Mouse (Mus musculus) embryonic facial prominence, embryonic 14.5 days (tissue): ENCODE results near the gene Efcab2. TPM values are rescaled to one million over a fixed set of nuclear protein-coding genes. Genes with fewer than 3 reads are reported as not detected.

Experiments
- ATAC-seq: fragments of 200-750 bp; cut with Nextera tagmentation; 2 replicates; pipeline ENCODE4 v1.8.0; 2017; ENCODE audit warnings: low read depth, moderate number of reproducible peaks, moderate TSS enrichment
- DNase-seq: peaks from one replicate; pipeline ENCODE4 v3.0.0-alpha.2; 2015; ENCODE audit warnings: low spot score
- H3K27ac ChIP-seq: fragments of 300-500 bp; sonication (generic); replicated peaks from 2 replicates; pipeline ENCODE4 v1.5.1; 2014; ENCODE audit warnings: low read depth, mild to moderate bottlenecking, low read length, moderate library complexity
- H3K27me3 ChIP-seq: fragments of 300-500 bp; sonication (generic); replicated peaks from 2 replicates; pipeline ENCODE4 v1.6.1; 2014; ENCODE audit warnings: low read length; ENCODE audit not compliant: control insufficient read depth, insufficient read depth
- H3K36me3 ChIP-seq: fragments of 300-500 bp; sonication (generic); 2 replicates; pipeline ENCODE4 v1.6.1; 2014; ENCODE audit warnings: low read length, mixed read lengths; ENCODE audit not compliant: control insufficient read depth, insufficient read depth
- H3K4me1 ChIP-seq: fragments of 300-500 bp; sonication (generic); 2 replicates; pipeline ENCODE4 v1.6.1; 2014; ENCODE audit warnings: antibody characterized with exemption, low read length; ENCODE audit not compliant: control insufficient read depth, insufficient read depth
- H3K4me2 ChIP-seq: fragments of 300-500 bp; sonication (generic); 2 replicates; pipeline ENCODE4 v1.6.1; 2014; ENCODE audit warnings: low read depth, mild to moderate bottlenecking, low read length, moderate library complexity, mixed read lengths
- H3K4me3 ChIP-seq: fragments of 300-500 bp; sonication (generic); 2 replicates; pipeline ENCODE4 v1.5.1; 2014; ENCODE audit warnings: low read depth, mild to moderate bottlenecking, low read length
- H3K9ac ChIP-seq: fragments of 300-500 bp; sonication (generic); 2 replicates; pipeline ENCODE4 v1.6.1; 2014; ENCODE audit warnings: low read depth, mild to moderate bottlenecking, low read length, moderate library complexity, mixed read lengths
- H3K9me3 ChIP-seq: fragments of 300-500 bp; sonication (generic); 2 replicates; pipeline ENCODE4 v1.6.1; 2016; ENCODE audit warnings: low read length; ENCODE audit not compliant: control insufficient read depth
- WGBS: fragments of 180-500 bp; shearing (Covaris S2); extraction: QIAGEN DNeasy Blood & Tissue Kit; methylation state at CpG from one replicate; pipeline ENCODE4 v1.1.7; 2014; 5-methylcytosine and 5-hydroxymethylcytosine counted together
- polyA plus RNA-seq: library from polyadenylated mRNA; unstranded; fragments of >200 nt; fragmentation: Nextera tagmentation; extraction: Ambion mirVana; gene quantifications from 2 replicates; pipeline ENCODE4 v1.2.1, GENCODE M21; 2014

Gene Efcab2
- polyA plus RNA-seq, 1 experiment from 2014 or later, result 6.7 TPM

DNA sequence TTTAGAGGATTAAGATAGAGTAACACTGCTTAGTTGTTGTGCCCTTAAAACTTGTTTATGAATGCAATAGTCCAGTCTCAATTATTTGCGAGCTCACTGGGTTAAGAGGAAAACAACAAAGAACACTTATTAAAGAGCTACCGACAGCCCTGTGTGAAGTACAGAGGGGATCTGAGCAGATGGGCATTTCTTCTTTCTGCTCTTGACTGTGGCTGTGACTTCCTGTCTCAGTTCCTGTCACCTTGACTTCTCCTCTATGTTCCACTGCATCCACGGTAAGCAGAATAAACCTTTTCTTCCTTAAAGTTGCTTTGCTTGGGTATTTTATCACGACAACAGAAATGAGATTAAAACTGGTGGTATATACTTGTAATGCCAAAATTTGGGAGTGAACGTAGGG lies 12.9 kb upstream of the Efcab2 start:
- H3K4me2 ChIP-seq, result no peak overlapping the region
- H3K27me3 ChIP-seq, result no peaks in the 10 kb centered on the region
- no peak overlapping the region for H3K27ac ChIP-seq
- no peak overlapping the region for H3K9ac ChIP-seq
- H3K36me3 ChIP-seq, result no peaks in the 10 kb centered on the region
- WGBS, result 73% methylated on average over 5 of the region's 5 CpGs
- no peak overlapping the region for H3K4me3 ChIP-seq
- no peaks in the 10 kb centered on the region for H3K9me3 ChIP-seq
- H3K4me1 ChIP-seq, result peaks cover 5% of the 10 kb centered on the region; the same call in 1 of the 2 replicates
- ATAC-seq (no peak), DNase-seq (no peak)

DNA sequence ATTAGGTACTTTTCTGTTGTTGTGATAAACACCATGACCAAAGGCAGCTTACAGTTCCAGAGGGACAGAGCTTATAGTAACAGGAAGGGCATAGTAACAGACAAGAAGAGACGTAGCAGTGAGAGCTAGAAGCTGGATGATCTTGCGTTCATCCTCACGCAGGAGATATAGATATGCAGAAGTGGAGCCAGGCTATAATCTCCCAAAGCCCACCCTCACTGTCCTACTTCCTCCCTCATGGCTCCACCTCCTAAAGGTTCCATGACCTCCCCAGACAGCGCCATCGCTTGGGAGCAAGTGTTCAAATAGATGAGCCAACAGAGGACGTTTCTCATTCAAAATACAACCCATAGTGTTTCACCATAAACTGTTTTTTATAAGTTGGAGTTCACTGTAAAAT lies 10.8 kb upstream of the Efcab2 start:
- Histone ChIP-seq H3K9ac (no peak overlapping the region), H3K27ac (no peak overlapping the region), H3K4me2 (no peak overlapping the region), H3K4me1 (peaks cover 5% of the 10 kb centered on the region; the same call in 1 of the 2 replicates), H3K9me3 (no peaks in the 10 kb centered on the region), H3K4me3 (no peak overlapping the region), H3K36me3 (no peaks in the 10 kb centered on the region), H3K27me3 (no peaks in the 10 kb centered on the region)
- ATAC-seq, result no peak
- DNase-seq, result no peak
- WGBS, result 91% methylated on average over 6 of the region's 6 CpGs

DNA sequence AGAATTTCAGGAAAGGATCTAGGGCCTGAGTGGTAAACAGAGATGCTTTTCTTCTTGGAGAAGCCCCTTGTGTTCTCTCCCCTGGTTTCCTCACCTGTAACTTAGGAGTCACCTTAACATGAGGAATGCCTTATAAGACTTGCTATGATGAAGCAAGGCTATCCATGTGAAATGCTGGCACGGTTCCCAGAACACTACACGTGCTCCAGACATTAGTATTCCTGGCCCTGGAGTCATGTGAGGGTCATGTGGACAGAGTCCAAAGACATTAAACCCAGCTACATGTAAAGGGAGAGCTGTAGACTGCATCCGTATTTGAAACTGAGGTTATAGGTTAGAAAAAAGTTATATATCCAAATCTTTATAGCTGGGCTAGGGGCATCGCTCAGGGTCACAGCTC lies 9.5 kb upstream of the Efcab2 start:
- Histone ChIP-seq H3K4me1 (peaks cover under 1% of the 10 kb centered on the region; the same call in 1 of the 2 replicates), H3K9ac (no peak overlapping the region), H3K4me3 (no peak overlapping the region), H3K9me3 (no peaks in the 10 kb centered on the region), H3K4me2 (no peak overlapping the region), H3K27me3 (no peaks in the 10 kb centered on the region), H3K36me3 (no peaks in the 10 kb centered on the region), H3K27ac (no peak overlapping the region)
- ATAC-seq, result no peak
- peak; percentile 62 for DNase-seq
- 58% methylated on average over 4 of the region's 4 CpGs for WGBS

DNA sequence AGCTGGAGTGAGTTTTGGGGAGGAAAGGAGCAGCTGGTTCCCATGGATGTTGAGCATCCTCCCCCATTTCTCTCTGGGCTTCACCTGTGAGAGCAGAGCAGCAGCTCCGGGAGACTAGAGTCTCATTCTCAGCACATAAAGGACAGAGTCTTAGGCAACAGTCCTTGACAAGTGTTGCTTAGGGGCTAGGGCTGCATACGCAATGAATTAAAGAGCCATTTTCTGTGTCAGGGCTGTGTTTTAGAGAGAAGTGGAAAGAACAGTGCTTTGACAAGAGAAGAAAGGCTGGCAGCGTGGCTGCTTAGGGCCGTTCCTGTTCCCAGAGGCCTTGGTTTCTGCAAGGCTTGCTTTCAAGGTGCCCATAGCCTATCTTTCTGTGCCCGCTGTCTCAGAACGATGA lies 6.0 kb upstream of the Efcab2 start:
- DNase-seq (no peak), ATAC-seq (no peak)
- H3K4me3 ChIP-seq, result no peak overlapping the region
- H3K9ac ChIP-seq, result no peak overlapping the region
- H3K27ac ChIP-seq, result no peak overlapping the region
- H3K27me3 ChIP-seq, result no peaks in the 10 kb centered on the region
- no peaks in the 10 kb centered on the region for H3K4me1 ChIP-seq
- H3K4me2 ChIP-seq, result no peak overlapping the region
- H3K9me3 ChIP-seq, result no peaks in the 10 kb centered on the region
- WGBS, result 66% methylated on average over 6 of the region's 6 CpGs
- no peaks in the 10 kb centered on the region for H3K36me3 ChIP-seq

DNA sequence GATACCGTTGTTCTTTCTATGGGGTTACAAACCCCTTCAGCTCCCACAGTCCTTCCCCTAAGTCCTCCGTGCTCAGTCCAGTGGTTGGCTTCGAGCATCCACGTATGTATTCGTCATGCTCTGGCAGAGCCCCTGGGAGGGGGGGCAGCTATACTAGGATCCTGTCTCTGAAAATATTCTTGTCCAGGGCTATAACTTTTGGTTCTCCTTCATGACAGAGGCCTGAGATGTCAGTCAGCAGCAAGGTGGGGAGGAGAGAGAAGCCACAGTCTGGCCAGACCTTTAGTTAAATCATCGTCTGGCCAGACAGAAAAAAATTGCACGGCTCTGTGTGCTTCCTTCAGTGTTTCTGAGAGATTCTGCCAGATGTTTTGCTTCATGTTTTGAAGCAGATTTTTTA lies 5.2 kb upstream of the Efcab2 start:
- H3K4me3 ChIP-seq, result no peak overlapping the region
- H3K36me3 ChIP-seq, result no peaks in the 10 kb centered on the region
- no peaks in the 10 kb centered on the region for H3K27me3 ChIP-seq
- H3K4me2 ChIP-seq, result peak overlapping the region; percentile 13; the same call in 1 of the 2 replicates
- no peak overlapping the region; the same call in 1 of the 2 replicates for H3K27ac ChIP-seq
- H3K4me1 ChIP-seq, result no peaks in the 10 kb centered on the region
- DNase-seq (peak; percentile 24), ATAC-seq (no peak)
- WGBS, result 43% methylated on average over 7 of the region's 7 CpGs
- H3K9me3 ChIP-seq, result no peaks in the 10 kb centered on the region
- no peak overlapping the region for H3K9ac ChIP-seq

DNA sequence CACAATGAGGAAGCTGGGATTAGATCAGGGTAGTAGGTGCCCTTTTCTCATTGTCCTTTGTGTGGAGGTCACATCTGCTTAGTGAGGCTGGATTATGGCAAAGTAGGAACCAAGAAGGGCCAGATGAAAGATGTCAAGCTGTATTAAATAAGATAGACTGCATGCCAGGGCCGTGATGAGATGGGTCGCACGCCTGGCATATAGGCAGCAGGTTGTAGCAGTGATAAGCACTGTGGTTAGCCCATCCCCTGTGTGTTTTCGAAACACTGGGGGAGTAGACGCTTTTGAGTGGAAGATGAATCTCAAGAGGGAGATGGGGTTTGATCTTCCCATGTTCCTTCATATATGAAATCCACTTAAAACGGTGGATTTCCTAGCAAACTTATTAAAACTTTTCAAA lies 3.9 kb upstream of the Efcab2 start:
- WGBS, result 89% methylated on average over 6 of the region's 6 CpGs

DNA sequence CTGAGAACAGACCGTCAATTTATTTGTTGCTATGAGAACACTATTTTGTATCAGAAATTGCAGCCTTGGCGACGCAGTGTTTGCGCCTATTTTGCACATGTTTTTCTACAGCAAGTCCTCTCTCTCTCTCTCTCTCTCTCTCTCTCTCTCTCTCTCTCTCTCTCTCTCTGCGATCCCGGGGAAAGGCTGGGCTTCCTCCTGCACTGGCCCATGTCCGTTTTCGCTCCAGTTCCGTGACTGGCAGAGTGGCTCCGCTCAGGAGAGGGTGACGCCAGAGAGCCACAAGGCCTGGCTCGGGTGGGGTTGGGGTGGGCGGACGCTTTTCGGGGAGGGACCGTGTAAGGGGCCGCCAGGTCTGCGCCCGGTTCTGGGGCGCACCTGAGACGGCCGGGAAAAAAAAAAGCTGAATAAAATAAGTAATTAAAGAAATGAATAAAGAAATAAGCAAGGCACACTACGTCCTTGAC lies 407 bp upstream of the Efcab2 start:
- DNase-seq, result peak; percentile 92
- Histone ChIP-seq H3K4me1 (no peaks in the 10 kb centered on the region), H3K4me2 (peak overlapping the region; percentile 69), H3K36me3 (no peaks in the 10 kb centered on the region), H3K27ac (peak overlapping the region; percentile 100), H3K9ac (peak overlapping the region; percentile 98), H3K4me3 (peak overlapping the region; percentile 79), H3K9me3 (no peaks in the 10 kb centered on the region), H3K27me3 (no peaks in the 10 kb centered on the region)
- ATAC-seq, result peak; percentile 82
- WGBS, result under 1% methylated on average over 23 of the region's 23 CpGs

More for the DNA sequence above, 3.9 kb upstream of the Efcab2 start:
- no peak for ATAC-seq
- Histone ChIP-seq H3K4me2 (no peak overlapping the region), H3K27ac (no peak overlapping the region), H3K9me3 (no peaks in the 10 kb centered on the region), H3K4me3 (no peak overlapping the region), H3K36me3 (no peaks in the 10 kb centered on the region), H3K4me1 (no peaks in the 10 kb centered on the region), H3K27me3 (no peaks in the 10 kb centered on the region), H3K9ac (no peak overlapping the region)
- no peak for DNase-seq

DNA sequence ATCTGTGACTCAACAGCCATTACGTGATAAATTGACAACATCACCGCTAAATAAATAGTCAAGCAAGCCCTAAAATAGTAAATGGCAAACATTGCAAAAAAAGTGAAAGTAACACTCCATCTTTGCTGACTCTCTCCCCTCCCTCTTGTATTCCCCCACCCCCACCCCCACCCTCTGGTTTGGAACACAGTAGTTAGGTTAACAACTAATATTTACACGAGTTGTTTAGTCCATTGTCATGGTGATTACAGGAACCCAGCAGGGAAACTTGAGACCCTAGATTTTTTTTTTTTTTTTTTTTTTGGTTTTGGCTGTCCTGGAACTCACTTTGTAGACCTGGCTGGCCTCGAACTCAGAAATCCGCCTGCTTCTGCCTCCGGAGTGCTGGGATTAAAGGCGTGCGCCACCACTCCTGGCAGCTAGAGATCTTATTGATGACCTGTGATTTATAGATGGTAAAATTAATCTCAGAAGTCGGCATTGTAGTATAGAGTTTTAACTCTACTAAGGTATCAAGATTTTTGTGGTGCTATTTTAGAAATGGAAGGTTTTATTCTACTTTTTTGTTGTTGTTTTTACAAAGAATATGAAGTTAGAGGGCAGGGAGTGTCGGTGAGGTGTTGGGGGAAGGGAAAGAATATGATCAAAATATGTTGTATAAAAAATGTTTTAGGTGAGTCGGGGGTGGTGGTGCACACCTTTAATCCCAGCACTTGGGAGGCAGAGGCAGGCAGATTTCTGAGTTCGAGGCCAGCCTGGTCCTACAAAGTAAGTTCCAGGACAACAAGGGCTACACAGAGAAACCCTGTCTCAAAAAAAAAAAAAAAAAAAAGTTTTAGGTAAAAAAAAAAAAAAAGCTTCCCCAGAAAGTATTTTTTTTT lies 1.1 kb downstream of the Efcab2 start:
- Histone ChIP-seq H3K4me1 (no peaks in the 10 kb centered on the region), H3K4me3 (peak overlapping the region; percentile 79), H3K9me3 (no peaks in the 10 kb centered on the region), H3K9ac (peak overlapping the region; percentile 98), H3K27me3 (no peaks in the 10 kb centered on the region), H3K4me2 (peak overlapping the region; percentile 69), H3K27ac (peak overlapping the region; percentile 100), H3K36me3 (no peaks in the 10 kb centered on the region)
- WGBS, result 62% methylated on average over 12 of the region's 12 CpGs
- DNase-seq (no peak), ATAC-seq (no peak)

DNA sequence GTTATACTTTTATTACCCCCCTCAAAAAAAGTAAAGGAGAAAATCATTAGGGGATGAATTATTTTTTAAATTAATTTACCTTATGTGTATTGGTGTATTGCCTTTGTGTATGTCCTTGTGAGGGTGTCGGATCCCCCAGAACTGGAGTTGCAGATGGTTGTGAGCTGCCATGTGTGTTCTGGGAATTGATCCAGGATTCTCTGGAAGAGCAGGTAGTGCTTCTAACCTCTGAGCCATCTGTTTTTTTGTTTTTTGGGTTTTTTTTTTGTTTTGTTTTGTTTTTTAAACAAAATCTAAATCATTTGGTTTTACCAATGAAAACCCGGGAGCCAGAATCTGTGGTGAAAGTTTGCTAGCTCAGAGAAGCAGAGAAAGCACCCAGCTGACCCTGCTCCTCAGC lies 1.8 kb downstream of the Efcab2 start:
- Histone ChIP-seq H3K9ac (no peak overlapping the region), H3K4me3 (no peak overlapping the region), H3K4me2 (no peak overlapping the region), H3K36me3 (no peaks in the 10 kb centered on the region), H3K4me1 (no peaks in the 10 kb centered on the region), H3K9me3 (no peaks in the 10 kb centered on the region), H3K27ac (no peak overlapping the region), H3K27me3 (no peaks in the 10 kb centered on the region)
- WGBS, result 74% methylated on average over 2 of the region's 2 CpGs
- ATAC-seq (no peak), DNase-seq (no peak)
